Mouse (Mus musculus): ENCODE data around the gene Gm49361.

GRCm38 (mm10) chr14:57646155-57646554 is 99.7 kb downstream of the Gm49361 start:
- TF ChIP-seq CTCF (IDR thresholded peaks at IDR 0.05; ENCODE audit: extremely low read depth, insufficient read length, insufficient replicate concordance, low read depth, low read length), result no peak
- TF ChIP-seq POLR2A (IDR thresholded peaks at IDR 0.05; ENCODE audit: low read depth, low read length), result no peak

Data from small intestine, adult 2 months (tissue).